Mouse (Mus musculus) heart, postnatal 36 days (tissue): Measurements from ENCODE around the gene Cfl1. TPM values are rescaled to one million over a fixed set of nuclear protein-coding genes. Genes with fewer than 3 reads are reported as not detected.
"Not testable (repeated sequence)": the region's sequence is repeated elsewhere in the genome, so short reads cannot be mapped to it uniquely, and the experiment has no call there.

Source experiments
- DNase-seq, 2 experiments: peaks; one replicate each; pipeline ENCODE4 v3.0.0; 2021 to 2022
- intact Hi-C: fragments of 180-260 bp; cut with DNase I; formaldehyde crosslinking; loops from one replicate; pipeline ENCODE4 v1.15.1; 2025
- total RNA-seq, 2 experiments: library from RNA; stranded (reverse); gene quantifications; 2 replicates each; pipeline ENCODE4 v1.2.3; 2021

Cfl1 gene
- total RNA-seq, 2 experiments from 2014 or later = 174 to 188 TPM

DNA sequence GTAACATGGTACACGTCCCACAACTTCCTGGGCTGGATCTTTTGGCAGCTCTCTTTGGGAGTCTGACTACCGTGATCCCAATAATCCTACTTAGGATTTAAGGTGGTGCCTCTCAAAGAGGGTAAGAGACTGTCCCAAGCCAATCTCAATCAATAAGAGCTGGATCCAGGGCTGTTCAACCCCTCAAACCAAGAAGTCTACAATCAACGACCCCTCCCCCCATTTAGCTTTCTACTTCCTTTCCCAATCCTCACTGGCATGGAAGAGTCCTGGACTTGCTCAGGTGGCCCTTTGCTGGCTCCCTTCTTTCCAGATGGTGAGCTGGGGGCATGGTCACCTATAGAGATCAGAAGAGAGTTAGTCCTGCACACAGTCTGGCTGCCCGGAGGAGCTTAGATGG is 3.5 kb upstream of the Cfl1 start:
- DNase-seq = no peak
- intact Hi-C loops = loop anchor here (2.0 to 5.0 kb wide), 3 partner anchors 22 to 119 kb away; partner anchors contain the start of genes Banf1, Eif1ad and Sart1

DNA sequence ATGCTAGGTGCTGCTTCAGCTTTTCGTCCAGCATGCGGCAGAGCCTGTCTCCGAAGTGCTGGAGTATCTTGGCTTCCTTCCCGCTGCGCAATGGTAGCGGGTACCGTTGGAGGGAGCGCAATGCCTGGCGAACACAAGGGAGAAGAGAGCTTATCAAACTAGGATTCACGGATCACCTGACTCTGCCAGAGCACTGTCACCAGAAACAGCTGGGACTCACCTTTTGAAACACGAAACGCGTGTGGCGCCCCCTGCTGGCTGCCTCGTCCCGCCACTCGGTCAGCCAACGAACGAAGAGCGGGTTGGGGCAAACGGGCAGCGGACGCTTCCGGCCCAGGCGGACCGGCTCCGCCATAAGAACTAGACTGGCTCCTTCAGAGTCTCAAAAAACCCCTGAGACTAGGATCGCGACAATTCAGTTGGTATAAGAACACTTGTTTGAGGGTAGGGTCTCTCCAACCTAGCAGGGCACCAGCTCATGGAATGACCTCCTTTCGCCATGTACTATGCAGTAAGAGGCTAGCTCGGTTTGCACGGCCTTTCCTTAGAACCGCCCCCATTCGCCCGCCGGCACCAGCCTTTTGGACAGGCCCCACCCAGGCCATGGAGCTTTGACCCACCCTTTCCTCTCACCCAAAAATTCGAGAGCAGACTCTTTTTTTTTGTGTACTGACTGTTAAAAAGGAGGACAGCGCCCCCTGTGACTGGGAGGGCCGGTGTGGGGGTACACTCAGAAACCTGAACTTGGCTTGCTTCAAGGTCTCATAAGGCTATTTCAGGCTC is 2.3 kb upstream of the Cfl1 start, which contains the start of gene Mus81:
Mus81 (minus strand) TSS at position 635 of the 783 bp plus-strand sequence.
- intact Hi-C loops = loop anchor here (1.0 to 5.0 kb wide), 4 partner anchors 23 to 121 kb away; partner anchors contain the start of genes Banf1, Eif1ad and Sart1
- DNase-seq = peak; percentile 96 to 97

DNA sequence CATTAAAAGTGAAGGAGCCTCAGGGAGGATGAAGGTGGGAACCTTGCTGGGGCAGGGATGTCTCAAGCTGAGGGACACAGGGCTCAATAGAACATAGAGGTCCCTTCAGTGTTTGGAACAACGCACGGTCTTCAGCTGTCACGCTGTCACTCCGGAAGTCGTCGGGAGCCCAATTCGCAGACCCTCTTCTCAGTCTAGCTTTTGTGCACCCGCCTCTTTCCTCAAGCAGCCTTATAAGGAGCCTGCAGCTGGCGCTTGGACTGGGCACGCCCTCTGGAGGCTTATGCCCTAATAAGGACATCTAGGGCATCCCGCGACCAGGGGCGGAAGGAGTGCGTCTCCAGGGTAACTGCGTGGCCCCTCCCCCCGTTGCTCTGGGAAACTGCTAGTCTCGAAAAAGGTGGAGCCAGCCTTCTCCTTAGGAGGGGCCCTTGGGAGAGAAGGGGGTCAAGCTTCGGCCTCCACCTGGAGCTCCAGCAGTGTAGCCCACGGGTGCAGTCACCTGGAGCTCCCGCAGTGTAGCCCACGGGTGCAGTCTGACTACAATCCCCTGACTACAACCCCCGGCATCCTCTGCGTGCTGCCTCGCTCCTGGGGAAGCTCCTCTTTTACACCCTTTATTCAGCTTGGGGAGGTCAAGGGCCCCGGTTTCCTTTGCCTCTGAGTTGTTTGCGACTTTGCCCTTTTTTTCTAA is 1.2 kb upstream of the Cfl1 start:
- DNase-seq = peak; percentile 94 to 96
- intact Hi-C loops = loop anchor here (1.0 to 5.0 kb wide), 3 partner anchors 56 to 122 kb away; partner anchors contain the start of genes Banf1, Eif1ad and Sart1

DNA sequence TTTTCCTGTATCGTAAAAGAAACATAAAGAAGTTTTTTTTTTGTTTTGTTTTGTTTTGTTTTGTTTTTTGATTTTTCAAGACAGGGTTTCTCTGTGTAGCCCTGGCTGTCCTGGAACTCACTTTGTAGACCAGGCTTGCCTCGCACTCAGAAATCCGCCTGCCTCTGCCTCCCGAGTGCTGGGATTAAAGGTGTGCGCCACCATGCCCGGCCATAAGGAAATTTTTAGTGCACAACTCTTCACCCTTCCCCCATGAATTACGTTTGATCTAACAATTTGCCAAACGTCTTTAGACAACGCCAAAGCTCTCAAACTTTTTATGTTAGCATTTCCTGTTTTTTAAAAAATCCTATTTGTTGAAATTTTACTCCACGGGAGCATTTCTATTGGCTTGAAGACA is 534 bp upstream of the Cfl1 start:
- not testable (repeated sequence) for DNase-seq
- intact Hi-C loops = loop anchor here (2.0 to 5.0 kb wide), 3 partner anchors 21 to 122 kb away; partner anchors contain the start of genes Banf1, Eif1ad, Sart1 and Snx32

DNA sequence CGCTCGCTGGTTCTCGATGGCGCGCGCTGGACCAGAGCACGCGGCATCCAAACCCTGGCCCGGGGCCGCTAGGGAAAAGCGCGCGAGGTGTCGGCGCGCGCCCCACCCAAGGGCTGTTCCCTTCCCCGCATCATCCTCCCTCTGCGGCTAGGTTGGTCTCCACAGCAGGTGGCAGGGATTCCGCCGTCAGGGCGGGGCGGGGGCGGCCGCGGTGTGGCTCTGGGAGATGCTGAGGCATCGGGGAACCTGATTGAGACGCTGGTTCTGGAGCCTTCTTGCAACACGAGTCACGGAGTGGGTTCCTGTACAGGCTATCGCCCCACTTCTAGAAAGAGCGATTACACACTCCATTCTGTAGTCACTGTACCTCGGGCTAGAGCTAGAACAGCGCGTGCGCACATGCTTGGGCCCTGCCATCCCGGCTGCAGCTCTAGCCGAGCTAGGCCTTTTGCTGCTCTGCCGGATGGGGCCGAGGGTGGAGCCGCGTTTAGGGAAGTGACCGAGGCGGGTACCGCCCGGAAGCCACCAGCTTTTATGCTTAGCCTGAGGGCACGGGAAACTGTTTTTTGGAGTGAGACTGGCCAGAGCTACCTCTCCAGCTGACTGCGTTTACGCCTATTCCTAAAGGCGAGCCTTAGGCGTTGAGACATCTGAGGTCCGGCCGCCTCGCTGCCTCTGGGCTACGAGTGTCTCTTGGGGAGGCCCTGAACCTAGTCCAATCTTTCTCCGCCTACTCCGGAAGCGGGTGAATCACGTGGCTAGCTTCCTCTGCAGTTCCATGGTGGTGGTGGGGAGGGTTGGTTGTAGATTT is 848 bp downstream of the Cfl1 start:
- peak; percentile 87 to 92 for DNase-seq
- intact Hi-C loops = loop anchor here (2.0 kb wide), 1 partner anchor 20 kb away; the partner anchor contains the start of gene Snx32

DNA sequence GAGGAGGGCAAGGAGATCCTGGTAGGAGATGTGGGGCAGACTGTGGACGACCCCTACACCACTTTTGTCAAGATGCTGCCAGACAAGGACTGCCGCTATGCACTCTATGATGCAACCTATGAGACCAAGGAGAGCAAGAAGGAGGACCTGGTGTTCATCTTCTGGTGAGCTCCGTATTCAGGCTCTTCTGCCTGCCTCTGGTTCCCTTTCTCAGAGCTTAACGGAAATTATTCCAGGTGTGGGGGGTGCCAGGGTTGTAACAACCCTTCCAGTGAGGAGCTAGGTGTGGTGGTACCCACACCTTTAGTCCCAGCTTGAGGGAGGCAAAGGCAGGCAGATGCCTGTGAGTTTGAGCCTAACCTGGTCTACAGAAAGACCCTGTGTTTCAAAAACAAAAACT is 2.4 kb downstream of the Cfl1 start:
- DNase-seq = no peak
- intact Hi-C loops = no loop called here

DNA sequence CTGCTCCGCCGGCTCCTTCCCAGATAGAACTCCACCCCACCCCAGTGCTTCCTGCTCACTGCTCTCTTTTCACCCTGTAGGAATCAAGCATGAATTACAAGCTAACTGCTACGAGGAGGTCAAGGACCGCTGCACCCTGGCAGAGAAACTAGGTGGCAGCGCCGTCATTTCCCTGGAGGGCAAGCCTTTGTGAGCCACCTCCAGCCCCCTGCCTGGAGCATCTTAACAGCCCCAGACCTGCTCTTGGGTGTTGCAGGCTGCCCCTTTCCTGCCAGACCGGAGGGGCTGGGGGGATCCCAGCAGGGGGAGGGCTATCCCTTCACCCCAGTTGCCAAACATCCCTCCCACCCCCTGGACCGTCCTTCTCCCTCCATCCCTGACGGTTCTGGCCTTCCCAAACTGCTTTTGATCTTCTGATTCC is 3.1 kb downstream of the Cfl1 start:
- DNase-seq, intact Hi-C loops: not testable (repeated sequence)

DNA sequence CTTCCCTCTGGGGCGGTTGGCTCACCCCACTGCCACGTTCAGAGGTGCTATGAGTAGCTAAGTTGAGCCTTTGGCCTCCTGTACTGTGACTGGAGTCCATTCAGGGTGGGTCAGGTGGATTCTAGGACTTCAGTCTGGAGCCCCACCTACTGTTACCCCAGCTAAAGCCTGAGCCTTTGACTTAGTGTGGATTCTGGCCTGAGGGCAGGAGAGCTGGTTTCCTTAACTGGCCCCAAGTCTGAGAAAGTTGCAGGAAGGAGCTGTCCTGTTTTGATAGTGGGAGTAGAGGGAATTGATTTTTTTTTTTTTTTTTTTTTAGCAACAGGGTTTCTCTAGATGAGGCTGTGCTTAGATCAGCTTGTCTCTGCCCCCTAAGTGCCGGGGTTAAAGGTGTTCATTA is 4.1 kb downstream of the Cfl1 start:
- DNase-seq = no peak
- intact Hi-C loops = no loop called here

DNA sequence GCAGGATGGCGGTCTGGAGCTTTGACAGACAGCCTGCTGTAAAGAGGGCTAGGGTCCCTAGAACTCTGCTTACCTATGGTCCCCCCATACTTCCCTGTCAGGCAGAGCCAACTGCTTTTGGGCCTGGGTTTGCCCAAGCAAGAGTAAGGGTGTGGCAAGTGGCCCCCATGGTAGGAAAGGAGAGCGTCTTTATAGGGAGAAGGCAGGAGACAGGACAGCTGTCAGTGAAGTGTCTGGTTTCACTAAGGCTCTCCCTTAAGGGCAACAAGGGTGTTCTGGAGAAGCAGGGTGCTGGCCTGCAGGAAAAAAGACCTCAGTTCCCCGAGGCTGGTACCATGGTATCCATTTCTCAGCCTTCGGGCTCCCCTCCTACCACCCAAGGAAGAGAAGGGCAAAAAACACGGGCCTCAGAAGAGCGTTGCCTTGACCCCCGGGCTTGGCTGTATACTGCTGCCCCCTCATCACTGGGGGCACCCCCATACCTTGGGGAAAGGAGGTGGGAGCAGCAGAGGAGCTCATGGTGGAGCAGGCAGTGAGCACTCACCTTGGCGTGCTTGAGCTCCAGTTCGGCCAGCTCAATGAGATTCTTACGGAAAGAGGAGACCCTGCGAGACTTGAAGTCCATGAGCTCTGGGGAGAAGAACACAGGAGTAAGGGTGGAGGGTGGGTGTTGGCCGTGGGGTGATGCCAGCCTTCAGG is 5.2 kb downstream of the Cfl1 start:
- no peak for DNase-seq
- intact Hi-C loops = no loop called here

DNA sequence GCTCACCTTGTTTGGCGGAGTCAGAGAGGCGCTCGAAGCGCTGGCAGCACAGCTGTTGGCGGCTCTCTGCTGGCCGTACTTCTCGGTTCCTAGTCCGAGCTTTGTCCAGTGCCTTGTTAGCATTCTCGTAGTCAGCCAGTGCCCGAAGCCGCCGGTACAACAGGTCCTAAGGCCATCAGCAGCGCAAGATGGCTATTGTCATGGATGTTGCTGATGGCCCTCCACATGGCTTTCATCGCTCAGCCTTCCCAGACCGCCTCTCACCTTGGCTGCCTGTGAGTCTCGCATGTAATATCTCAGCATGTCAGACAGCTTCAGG is 5.8 kb downstream of the Cfl1 start:
- DNase-seq = no peak
- intact Hi-C loops = no loop called here

DNA sequence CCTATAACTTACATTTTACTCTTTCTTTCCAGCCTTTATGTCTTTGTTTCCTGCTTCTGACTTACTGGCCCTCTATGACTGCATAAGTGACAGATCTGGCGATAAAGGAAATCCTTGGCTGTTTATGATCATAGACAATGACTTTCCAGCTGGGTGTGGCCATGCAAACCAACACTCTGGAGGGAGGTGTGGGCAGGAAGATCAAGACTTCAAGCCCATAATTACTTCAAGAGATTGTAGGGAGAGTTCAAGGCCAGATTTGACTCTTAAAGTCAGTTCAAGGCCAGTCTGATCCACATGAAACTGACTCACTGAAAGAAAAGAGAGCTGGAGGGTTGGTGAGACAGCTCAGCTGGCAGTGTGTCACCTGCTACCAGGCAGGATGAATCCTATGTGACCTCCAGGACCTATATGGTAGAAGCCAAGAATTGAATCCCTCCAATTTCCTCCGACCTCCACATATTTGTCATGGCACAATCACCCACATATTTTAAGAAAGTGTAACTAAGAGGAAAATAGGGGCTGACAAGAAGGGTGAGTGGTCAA is 10.1 kb downstream of the Cfl1 start:
- DNase-seq = no peak
- intact Hi-C loops = no loop called here

DNA sequence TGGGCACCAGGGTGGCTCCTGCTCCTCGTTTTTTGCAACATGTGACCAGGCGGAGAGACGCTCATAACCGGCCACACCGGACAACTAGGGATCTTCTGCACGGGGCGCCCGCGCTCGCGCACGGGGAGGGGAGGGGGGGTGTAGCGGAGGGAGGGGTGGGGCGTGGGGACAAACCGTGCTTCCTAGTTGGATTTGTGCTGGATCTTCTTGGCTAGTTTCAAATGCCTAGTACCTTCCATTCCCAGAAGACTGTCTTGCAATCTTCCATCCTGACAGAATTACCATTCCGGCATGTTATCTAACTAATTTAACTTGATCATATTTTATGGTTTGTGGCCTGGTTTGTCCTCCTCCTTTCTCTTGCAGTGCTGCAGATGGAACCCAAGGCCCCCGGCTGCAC is 13.4 kb downstream of the Cfl1 start, which contains the start of gene 1700020D05Rik:
1700020D05Rik (minus strand) TSS at position 101 of the 400 bp plus-strand sequence.
- DNase-seq = no peak

DNA sequence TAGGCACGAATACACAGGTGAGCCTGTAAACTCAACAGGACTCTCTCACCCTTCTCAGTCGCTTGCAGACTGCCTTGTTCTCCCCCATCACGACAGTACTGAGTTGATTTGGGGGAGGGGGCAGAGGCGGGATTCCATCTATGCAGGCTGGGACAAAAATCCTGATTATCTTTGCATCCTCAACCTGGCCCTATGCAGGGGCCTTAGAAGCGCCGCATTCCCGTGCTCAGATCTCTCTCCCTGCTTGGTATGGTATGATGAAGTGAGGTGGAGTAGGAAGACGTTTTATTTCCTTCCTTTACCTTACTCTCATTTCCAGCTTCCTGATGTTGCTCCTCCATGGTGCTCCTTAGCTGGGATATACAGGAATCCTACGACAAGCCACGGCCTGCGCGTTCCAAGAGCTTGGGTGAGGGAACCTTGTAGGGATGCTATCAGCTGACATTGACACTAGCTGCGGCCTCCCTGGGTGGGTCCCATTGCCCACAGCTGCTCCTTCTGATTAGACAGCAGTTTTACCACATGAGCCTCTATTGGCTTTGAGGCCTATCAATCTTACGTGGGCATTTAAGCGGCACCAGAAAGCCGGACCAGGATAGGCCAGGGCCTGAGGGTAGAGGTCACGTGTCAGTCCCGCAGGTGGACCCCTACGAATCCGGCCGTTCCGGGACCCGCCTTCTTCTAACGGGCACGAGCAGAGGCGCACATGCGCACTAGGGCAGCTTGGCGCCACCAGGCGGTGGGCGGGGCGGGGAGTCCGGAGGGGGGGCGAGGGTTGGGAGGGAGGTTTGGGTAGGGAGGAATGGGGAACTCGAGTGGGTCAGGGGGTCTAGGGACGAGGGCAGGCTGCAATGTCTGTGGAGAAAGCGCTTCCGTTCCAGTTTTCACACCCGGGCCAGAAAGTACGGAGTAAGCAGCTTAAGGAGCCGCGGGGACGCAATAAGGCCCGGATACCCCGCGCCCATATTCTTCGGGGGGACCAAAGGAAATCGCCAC is 20.1 kb downstream of the Cfl1 start, which contains the start of gene Snx32:
Snx32 (minus strand) TSS at position 508 of the 996 bp plus-strand sequence.
- intact Hi-C loops = loop anchor here (2.0 kb wide), 1 partner anchor 20 kb away; the partner anchor contains the start of gene Cfl1
- peak; percentile 94 to 95 for DNase-seq

More for the DNA sequence above, 13.4 kb downstream of the Cfl1 start, which contains the start of gene 1700020D05Rik:
- intact Hi-C loops = no loop called here

DNA sequence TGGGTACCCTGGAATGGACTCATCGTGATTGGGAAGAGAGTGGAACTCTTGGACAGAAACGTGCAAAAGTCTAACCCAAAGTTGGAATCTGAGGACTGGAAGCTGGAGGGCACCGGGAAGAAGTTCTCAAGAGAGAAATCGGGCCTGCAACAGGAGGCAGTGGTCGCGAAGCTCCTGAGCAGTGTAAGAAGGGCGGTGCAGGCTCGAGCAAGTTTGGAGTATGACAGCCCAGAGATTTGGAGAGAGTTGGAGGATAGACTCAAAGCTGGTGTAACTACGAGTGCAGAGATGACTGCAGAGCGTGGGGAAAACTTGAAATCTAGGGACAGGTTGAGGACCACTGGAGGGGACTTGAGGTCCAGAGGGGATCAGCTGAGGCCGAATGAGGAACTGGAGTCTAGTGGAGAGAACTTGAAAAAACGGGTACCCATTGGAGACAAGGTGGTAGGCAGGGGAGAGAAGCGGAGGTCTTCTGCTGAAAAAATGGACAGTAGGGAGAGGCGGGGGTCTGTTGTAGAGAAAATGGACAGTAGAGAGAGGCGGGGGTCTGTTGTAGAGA is 20.9 kb downstream of the Cfl1 start:
- intact Hi-C loops = loop anchor here (2.0 kb wide), 1 partner anchor 20 kb away; the partner anchor contains the start of gene Cfl1

DNA sequence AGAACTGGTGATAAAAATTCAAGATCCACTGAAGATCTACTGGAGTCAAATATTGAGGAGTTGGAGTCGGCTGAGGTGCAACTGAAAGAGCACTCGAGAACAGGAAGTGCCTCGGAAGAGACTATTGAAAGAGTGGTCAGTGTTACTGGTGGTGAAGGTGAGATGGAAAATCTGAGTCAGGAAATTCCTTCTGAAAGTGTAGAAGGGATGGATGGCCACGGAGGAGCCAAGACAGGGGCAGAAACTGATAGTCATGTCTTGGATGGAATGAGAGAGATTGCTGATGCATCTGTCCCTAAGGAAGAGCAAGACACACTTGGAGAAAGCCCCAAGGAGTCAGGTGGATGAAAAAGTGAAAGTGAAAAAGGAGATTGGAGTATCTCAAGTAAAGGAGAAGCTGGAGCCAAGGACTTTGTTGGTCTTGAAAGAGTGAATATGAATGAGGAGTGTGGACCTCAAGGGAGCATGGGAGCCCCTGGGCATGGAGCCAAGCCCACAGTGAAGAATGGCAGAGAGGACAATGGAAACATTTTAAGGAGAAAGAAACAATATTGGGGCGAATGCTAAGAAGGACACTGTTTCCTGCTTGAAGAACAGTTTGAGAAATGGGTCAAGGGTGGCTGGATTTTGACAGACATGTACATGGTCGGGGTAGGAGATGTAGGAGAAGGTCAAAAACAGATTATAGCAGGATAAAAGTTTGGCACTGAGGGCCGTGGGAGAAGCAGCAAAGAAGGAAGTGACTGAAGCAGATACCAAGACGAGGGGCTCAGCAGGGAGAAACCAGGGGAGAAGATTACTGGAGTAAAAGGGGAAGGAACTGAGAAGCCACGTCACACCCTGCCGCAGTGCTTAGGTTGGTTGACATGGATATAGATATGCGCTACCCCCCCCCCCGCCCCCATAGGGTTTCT is 22.1 kb downstream of the Cfl1 start:
- no peak for DNase-seq
- intact Hi-C loops = no loop called here

More for the DNA sequence above, 20.9 kb downstream of the Cfl1 start:
- DNase-seq = no peak

DNA sequence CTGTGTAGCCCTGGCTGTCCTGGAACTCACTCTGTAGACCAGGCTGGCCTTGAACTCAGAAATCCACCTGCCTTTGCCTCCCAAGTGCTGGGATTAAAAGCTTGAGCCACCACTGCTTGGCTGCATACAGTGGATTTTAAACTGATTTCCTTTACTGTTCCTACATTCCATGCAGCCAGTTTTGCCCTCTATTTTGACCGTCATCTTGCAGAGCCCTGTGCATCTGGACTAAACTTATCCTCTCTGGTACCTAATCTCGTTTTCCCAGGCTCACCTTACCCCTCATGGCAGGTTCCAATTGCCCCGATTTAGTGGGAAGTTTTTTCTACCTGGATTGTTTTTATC is 22.7 kb downstream of the Cfl1 start:
- intact Hi-C loops = no loop called here
- DNase-seq = no peak
